Mouse (Mus musculus): ENCODE data around the gene Col18a1.
A peak's percentile ranks its signal among the peaks of the same experiment; 100 is the strongest.

Col18a1 gene

GRCm38 (mm10) chr10:77111550-77112249 lies 54.6 kb downstream of the Col18a1 start:
- no peak for DNase-seq (ENCODE audit: low spot score in 2 of 2)

GRCm38 (mm10) chr10:77110843-77111242 lies 55.5 kb downstream of the Col18a1 start:
- DNase-seq (ENCODE audit: low spot score in 2 of 2), result no peak

DNA sequence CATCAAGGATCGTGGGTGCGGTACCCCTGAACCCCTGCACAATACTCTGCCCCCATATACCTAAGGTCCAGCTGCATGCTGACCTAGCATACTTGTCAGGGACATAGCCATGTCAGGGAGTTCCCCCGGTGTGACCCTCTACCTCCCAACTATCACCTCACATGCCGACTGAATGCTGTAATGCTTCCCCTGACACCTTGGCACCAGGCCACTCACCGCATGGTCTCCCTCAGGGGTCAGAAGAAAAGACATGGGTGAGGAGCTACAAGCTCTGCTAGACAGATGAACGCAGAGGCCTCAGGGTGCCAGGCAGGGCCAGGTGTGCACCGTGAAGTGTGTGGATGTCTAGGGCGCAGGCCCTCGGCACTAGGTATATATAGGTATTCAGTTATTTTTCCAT lies 56.3 kb downstream of the Col18a1 start:
- DNase-seq (ENCODE audit: low spot score in 2 of 2), result no peak

DNA sequence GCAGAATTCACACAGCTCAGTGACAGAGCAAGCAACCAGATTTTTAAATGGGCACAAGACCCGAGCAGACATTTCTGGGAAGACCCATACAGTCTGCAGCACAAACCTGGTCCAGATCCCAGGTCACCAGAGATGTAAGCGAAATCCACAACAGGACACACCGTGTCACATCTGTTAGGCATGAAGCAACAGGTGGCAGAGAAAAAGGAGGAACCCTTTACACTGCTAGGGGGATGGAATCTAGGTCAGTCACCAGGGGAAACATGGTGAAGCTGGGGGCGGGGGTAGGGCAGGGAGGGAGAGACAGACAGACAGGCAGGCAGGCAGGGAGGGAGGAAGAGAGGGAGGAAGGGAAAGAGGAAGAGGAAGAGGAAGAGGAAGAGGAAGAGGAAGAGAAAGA lies 58.2 kb downstream of the Col18a1 start:
- no peak for DNase-seq (ENCODE audit: low spot score in 2 of 2)

DNA sequence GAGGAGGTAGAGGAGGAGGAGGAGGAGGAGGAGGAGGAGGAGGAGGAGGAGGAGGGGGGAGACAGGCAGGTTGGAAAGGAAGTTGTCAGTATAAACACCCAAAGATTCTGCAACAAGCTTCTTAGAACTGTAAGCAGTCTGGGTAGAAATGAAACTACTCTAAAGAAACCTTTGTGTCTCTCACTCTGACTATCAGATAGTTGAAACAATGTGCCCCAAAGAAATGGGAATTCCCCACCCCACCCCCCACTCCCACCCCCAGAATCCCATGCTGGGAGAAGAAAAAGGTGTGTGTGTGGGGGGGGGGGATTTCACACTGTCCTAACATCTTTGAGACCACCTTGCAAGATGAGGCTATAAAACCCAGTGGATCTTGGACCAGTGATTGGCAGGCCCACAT lies 62.0 kb downstream of the Col18a1 start:
- no peak for DNase-seq (ENCODE audit: low spot score in 2 of 2)

- DNase-seq (ENCODE audit: low spot score in 2 of 2), result no peak
Observed at GRCm38 (mm10) chr10:77103689-77104088, 62.7 kb downstream of the Col18a1 start.

GRCm38 (mm10) chr10:77099777-77100176 lies 66.6 kb downstream of the Col18a1 start:
- no peak for DNase-seq (ENCODE audit: low spot score in 2 of 2)

GRCm38 (mm10) chr10:77098619-77099018 lies 67.7 kb downstream of the Col18a1 start:
- DNase-seq (ENCODE audit: low spot score in 2 of 2), result no peak

DNA sequence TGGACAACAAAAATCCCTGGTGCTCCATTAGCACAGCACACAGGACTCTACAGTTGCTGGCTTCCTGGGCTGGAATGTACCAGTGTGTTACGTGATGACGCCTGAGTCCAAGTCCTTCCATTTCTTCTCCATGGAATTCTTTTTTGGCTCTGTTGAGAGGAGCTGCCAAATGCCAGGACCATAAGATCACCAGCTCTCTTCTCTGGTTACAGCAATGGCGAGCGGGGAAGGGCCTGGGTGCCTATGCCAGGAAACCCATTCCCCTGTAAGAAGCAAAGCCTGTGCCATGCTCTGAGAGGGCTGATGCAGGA lies 68.5 kb downstream of the Col18a1 start:
- no peak for DNase-seq (ENCODE audit: low spot score in 2 of 2)

GRCm38 (mm10) chr10:77097006-77097889 lies 69.1 kb downstream of the Col18a1 start:
- no peak for DNase-seq (ENCODE audit: low spot score in 2 of 2)

DNA sequence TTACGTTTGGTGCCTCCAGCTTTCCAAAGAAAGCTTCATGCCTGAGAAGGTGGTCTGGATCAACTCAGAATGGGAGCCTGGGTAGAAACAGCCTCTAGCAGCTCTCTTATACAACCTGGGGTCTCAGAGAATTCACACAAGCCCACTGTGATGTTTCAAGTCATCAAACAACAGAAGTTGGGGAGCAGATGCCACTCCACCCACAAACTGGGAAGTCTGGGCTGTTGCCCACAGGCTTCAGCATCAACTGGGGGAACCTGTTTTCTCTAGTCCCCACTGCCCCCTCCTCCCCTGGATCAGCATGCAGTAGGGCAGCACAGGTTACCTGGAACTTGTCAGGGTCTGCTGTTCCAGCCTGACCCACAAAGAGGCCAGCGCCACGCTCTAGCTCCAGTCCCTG lies 70.7 kb downstream of the Col18a1 start:
- DNase-seq (ENCODE audit: low spot score in 2 of 2), result no peak

- DNase-seq (ENCODE audit: low spot score in 2 of 2), result no peak
Observed at GRCm38 (mm10) chr10:77093817-77094216, 72.5 kb downstream of the Col18a1 start.

DNA sequence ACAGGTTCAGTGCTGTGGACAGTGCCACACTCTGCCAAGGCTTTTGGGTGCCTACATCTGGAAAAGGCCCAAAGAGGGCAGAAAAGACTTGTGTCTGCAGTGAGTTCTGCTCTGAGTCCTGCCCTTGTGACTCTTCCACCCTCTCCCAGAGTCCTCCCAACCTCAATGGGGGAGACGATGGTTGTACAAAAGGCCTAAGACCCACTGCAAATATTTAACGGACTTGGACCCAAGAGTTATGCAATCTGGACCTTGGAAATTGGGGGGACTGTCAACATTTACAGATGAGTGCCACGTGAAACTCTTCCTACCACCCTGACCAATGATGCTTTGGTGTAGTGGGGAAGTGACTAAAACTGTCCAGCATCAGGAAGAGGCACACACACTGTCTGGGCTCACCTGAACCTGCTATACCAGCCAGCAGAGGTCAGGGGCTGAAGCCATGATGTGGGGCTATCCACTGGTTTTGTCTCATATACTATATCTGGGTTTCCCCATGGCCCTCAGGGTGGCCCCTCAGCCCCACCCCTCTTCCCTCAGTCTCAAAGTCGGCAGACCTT lies 74.7 kb downstream of the Col18a1 start:
- DNase-seq (ENCODE audit: low spot score in 2 of 2), result no peak

GRCm38 (mm10) chr10:77090063-77090462 lies 76.3 kb downstream of the Col18a1 start:
- no peak for DNase-seq (ENCODE audit: low spot score in 2 of 2)

GRCm38 (mm10) chr10:77089336-77089735 lies 77.0 kb downstream of the Col18a1 start:
- DNase-seq (ENCODE audit: low spot score in 2 of 2), result peak; percentile 54 to 68

DNA sequence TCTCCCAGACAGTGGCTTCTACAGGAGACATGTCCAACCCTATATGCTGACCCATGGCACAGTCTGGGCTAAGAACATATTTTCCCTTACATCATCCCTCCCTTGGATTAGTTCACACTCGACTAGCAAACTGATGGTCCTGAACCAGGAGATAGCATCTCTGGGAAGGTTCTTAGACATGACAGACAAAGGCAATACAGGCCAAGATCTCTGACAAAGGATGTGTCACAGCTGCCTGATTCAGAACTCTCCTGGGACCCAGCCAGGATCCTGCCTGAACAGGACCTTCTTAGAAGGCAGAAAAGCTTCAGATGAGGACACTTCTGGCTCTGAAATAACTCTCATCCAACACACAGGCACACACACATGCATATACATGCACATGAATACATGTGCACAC lies 81.8 kb downstream of the Col18a1 start:
- DNase-seq (ENCODE audit: low spot score in 2 of 2), result no peak

- DNase-seq (ENCODE audit: low spot score in 2 of 2), result no peak
Observed at GRCm38 (mm10) chr10:77082921-77083320, 83.4 kb downstream of the Col18a1 start.

DNA sequence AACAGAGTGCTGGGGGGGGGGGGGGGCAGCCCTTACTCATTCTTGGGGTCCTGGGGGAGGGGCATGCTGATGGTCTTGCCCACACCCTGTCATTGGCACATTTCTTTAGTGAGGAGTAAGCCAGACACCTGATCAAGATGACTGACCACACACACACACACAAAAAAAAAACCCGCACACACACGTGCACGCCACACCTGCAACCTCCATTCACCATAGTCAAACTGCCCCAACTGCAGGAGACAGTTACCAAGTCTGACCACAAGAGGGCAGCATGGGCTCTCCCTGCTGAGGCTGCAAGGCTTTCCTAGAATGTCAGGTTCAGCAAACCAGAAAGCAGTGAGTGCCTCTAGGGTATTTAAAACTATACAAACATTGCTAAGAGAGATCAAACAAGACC lies 83.9 kb downstream of the Col18a1 start:
- DNase-seq (ENCODE audit: low spot score in 2 of 2), result peak; percentile 68 to 79

GRCm38 (mm10) chr10:77078961-77079360 lies 87.4 kb downstream of the Col18a1 start:
- no peak for DNase-seq (ENCODE audit: low spot score in 2 of 2)

DNA sequence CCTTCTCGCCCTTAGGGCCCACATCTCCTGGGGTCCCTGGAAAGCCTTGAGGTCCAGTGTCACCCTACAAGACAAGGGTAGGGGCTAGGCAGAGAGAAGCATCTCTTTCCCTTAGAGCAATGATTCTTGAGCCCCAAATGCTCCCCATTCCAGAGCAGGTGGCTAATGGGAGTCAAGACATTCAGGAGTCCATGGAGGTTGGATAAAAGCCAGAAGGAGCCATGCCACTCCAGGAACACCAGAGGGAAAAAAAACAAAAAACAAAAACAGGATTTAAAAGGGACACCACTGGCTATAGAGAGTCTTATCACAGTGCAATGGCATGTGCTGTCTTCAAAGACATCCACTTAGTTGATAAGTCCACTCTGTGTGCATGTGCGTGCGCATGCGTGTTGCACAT lies 87.9 kb downstream of the Col18a1 start:
- DNase-seq (ENCODE audit: low spot score in 2 of 2), result no peak

GRCm38 (mm10) chr10:77074276-77074974 lies 91.9 kb downstream of the Col18a1 start:
- no peak for DNase-seq (ENCODE audit: low spot score in 2 of 2)

DNA sequence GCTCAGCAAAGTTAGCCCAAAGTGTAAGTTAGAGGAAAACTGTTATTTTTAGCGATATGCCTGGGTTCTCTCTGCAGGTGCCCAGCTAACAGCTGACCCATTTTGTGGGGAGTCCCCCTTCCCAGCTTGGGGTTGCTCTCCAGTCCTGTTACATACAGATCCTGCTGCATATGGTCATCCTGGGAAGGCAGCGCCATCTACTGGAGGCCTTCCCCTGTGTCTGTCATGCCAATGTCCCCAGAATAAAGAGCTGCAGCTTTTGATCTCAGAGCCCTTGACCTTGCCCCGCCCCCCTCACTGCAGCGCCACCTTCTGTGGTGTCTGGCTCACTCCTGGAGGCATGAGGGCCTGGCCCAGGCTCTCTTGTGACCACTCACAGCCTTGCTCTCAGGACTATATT lies 96.3 kb downstream of the Col18a1 start:
- DNase-seq (ENCODE audit: low spot score in 2 of 2), result peak; percentile 29 to 54
